In genomic region chr7:55974429-55974828, GRCm38 (mm10) we compare ENCODE assay signal across 14 mouse cellular contexts. TPM values are rescaled to one million over a fixed set of nuclear protein-coding genes. Genes with fewer than 3 reads are reported as not detected.
DNase-seq lines count a peak whose midpoint lies in the region; ATAC-seq and TF ChIP-seq lines count a peak whose summit lies in the region.
"Had no signal": no experiment of that assay in that cellular context is flagged by ENCODE, and none has a peak within 500 bp of the region (broad histone marks: within the 10 kb centered on the region; RNA-seq: fewer than 3 reads in every experiment).

No protein-coding gene starts in this region.

- no peak for TF ChIP-seq POLR2A in lung, adult 2 months (IDR thresholded peaks at IDR 0.05; ENCODE audit: borderline replicate concordance, extremely low read depth, low read depth, low read length)
- TF ChIP-seq POLR2A in small intestine, adult 2 months (IDR thresholded peaks at IDR 0.05; ENCODE audit: low read depth, low read length) = no peak

- no peak overlapping the region for H3K4me3 ChIP-seq in forebrain, postnatal 0 days (ENCODE audit: low read depth, low read length)
- H3K4me3 ChIP-seq in forebrain, embryonic 14.5 days (ENCODE audit: low read depth, low read length) = no peak overlapping the region
- H3K4me3 ChIP-seq in lung, embryonic 14.5 days (ENCODE audit: low read depth, low read length) = no peak overlapping the region
- no peak overlapping the region for H3K4me3 ChIP-seq in lung, adult 2 months (replicated peaks; ENCODE audit: extremely low read depth, low read depth, low read length)
- no peak overlapping the region for H3K4me3 ChIP-seq in small intestine, adult 2 months (ENCODE audit: low read depth, low read length)
- H3K4me3 ChIP-seq: liver, embryonic 13.5 days; myocyte had no signal

- 95% methylated on average over 2 of the region's 2 CpGs for WGBS in forebrain, postnatal 0 days
- WGBS in forebrain, embryonic 14.5 days = 97% methylated on average over 2 of the region's 2 CpGs
- 96% methylated on average over 2 of the region's 2 CpGs for WGBS in lung, embryonic 14.5 days
- 99% methylated on average over 2 of the region's 2 CpGs for WGBS in lung, adult 2 months
- 95% methylated on average over 2 of the region's 2 CpGs for WGBS in small intestine, adult 2 months

- no peak for DNase-seq in forebrain, postnatal 0 days
- DNase-seq in forebrain, embryonic 14.5 days (ENCODE audit: low spot score) = no peak
- DNase-seq in lung, embryonic 14.5 days = no peak
- DNase-seq in lung, adult 2 months = no peak
- peak; percentile 74 for DNase-seq in R1 (ENCODE audit: low read depth, low spot score)
- no peak for DNase-seq in embryo, embryonic 10.5 days (ENCODE audit: low spot score)
- DNase-seq: adrenal gland, postnatal 36 days; cerebellum, adult 11 months; gastrocnemius, postnatal 36 days; liver, embryonic 13.5 days; right cerebral cortex, postnatal 4 days had no signal

- no peak overlapping the region for H3K4me2 ChIP-seq in forebrain, postnatal 0 days (ENCODE audit: low read depth)
- H3K4me2 ChIP-seq in forebrain, embryonic 14.5 days (ENCODE audit: low read length) = no peak overlapping the region
- H3K4me2 ChIP-seq in lung, embryonic 14.5 days = no peak overlapping the region
- H3K4me2 ChIP-seq: liver, embryonic 13.5 days had no signal

- ATAC-seq in forebrain, postnatal 0 days = no peak
- no peak for ATAC-seq in forebrain, embryonic 14.5 days
- no peak for ATAC-seq in lung, embryonic 14.5 days (ENCODE audit: insufficient read depth)
- ATAC-seq in monocyte, adult 5-6 weeks (replicated peaks; ENCODE audit: insufficient number of reproducible peaks, low FRiP score, low TSS enrichment, poor library complexity, severe bottlenecking) = no peak

- H3K9ac ChIP-seq in forebrain, postnatal 0 days = no peak overlapping the region
- no peak overlapping the region for H3K9ac ChIP-seq in forebrain, embryonic 14.5 days (ENCODE audit: low read length)
- H3K9ac ChIP-seq in lung, embryonic 14.5 days = no peak overlapping the region
- H3K9ac ChIP-seq: liver, embryonic 13.5 days had no signal

- no peaks in the 10 kb centered on the region for H3K27me3 ChIP-seq in forebrain, postnatal 0 days (ENCODE audit: insufficient read depth, low read length)
- H3K27me3 ChIP-seq in forebrain, embryonic 14.5 days (replicated peaks; ENCODE audit: control insufficient read depth, insufficient read depth, low read length) = no peaks in the 10 kb centered on the region
- no peaks in the 10 kb centered on the region for H3K27me3 ChIP-seq in lung, embryonic 14.5 days (ENCODE audit: insufficient read depth, low read length)
- H3K27me3 ChIP-seq in small intestine, adult 2 months (ENCODE audit: control insufficient read depth, insufficient read depth, low read length) = no peaks in the 10 kb centered on the region
- H3K27me3 ChIP-seq: liver, embryonic 13.5 days had no signal

- H3K27ac ChIP-seq in forebrain, postnatal 0 days (ENCODE audit: low read depth, low read length) = no peak overlapping the region
- no peak overlapping the region for H3K27ac ChIP-seq in forebrain, embryonic 14.5 days (ENCODE audit: low read depth, low read length)
- H3K27ac ChIP-seq in lung, embryonic 14.5 days (ENCODE audit: low read depth) = no peak overlapping the region
- no peak overlapping the region for H3K27ac ChIP-seq in small intestine, adult 2 months (ENCODE audit: insufficient read depth, low read depth, low read length)
- H3K27ac ChIP-seq: liver, embryonic 13.5 days had no signal

- no peaks in the 10 kb centered on the region for H3K4me1 ChIP-seq in forebrain, postnatal 0 days (ENCODE audit: insufficient read depth)
- no peaks in the 10 kb centered on the region for H3K4me1 ChIP-seq in forebrain, embryonic 14.5 days (ENCODE audit: control insufficient read depth, insufficient read depth, low read length)
- no peaks in the 10 kb centered on the region for H3K4me1 ChIP-seq in lung, embryonic 14.5 days (ENCODE audit: insufficient read depth)
- H3K4me1 ChIP-seq in lung, adult 2 months (ENCODE audit: control insufficient read depth, insufficient read depth, low read length) = no peaks in the 10 kb centered on the region
- no peaks in the 10 kb centered on the region for H3K4me1 ChIP-seq in small intestine, adult 2 months (ENCODE audit: control insufficient read depth, insufficient read depth, insufficient read length, low read length)

- no peaks in the 10 kb centered on the region for H3K9me3 ChIP-seq in forebrain, postnatal 0 days (ENCODE audit: low read length)
- no peaks in the 10 kb centered on the region for H3K9me3 ChIP-seq in forebrain, embryonic 14.5 days (replicated peaks; ENCODE audit: control insufficient read depth, low read length)
- H3K9me3 ChIP-seq in lung, embryonic 14.5 days (ENCODE audit: low read depth, low read length) = no peaks in the 10 kb centered on the region

- TF ChIP-seq CTCF in forebrain, postnatal 0 days (IDR thresholded peaks at IDR 0.05; ENCODE audit: low read depth) = peak; percentile 29
- TF ChIP-seq CTCF in lung, embryonic 14.5 days (IDR thresholded peaks at IDR 0.05; ENCODE audit: low read depth) = 0 out of 2 replicates have a peak, but pooled peaks have one; percentile 9
- TF ChIP-seq CTCF in lung, adult 2 months (IDR thresholded peaks at IDR 0.05; ENCODE audit: insufficient read depth, low read length) = no peak
- peak; percentile 37; the same call in 1 of the 2 replicates for TF ChIP-seq CTCF in small intestine, adult 2 months (IDR thresholded peaks at IDR 0.05; ENCODE audit: extremely low read depth, insufficient read length, insufficient replicate concordance, low read depth, low read length)

- H3K36me3 ChIP-seq in forebrain, postnatal 0 days (ENCODE audit: insufficient read depth) = peaks cover 7% of the 10 kb centered on the region
- peaks cover 11% of the 10 kb centered on the region; the same call in 1 of the 2 replicates for H3K36me3 ChIP-seq in forebrain, embryonic 14.5 days (ENCODE audit: control insufficient read depth, insufficient read depth, low read length)
- H3K36me3 ChIP-seq in lung, embryonic 14.5 days (ENCODE audit: insufficient read depth) = peaks cover under 1% of the 10 kb centered on the region; the same call in 1 of the 2 replicates
- 0 out of 2 replicates have a peak, but pooled peaks cover 3% of the 10 kb centered on the region for H3K36me3 ChIP-seq in small intestine, adult 2 months (ENCODE audit: control insufficient read depth, insufficient read depth, low read length)

RNA-seq across cellular contexts. Expression of gene Nipa2, which starts 12.2 kb away (rescaled TPM):
- total RNA-seq in forebrain, postnatal 0 days (2014; rRNA removed) = 41.2 and 43.0 TPM in 2 replicates
- polyA plus RNA-seq in forebrain, postnatal 0 days (2015; fragmentation: Nextera tagmentation; extraction: Ambion mirVana) = 31.1 and 36.7 TPM in 2 replicates
- 48.0 and 50.8 TPM in 2 replicates for polyA plus RNA-seq in forebrain, embryonic 14.5 days (2014; fragmentation: Nextera tagmentation; extraction: Ambion mirVana)
- polyA plus RNA-seq in lung, embryonic 14.5 days (2014; fragmentation: Nextera tagmentation; extraction: Ambion mirVana) = 55.8 and 57.8 TPM in 2 replicates
- polyA plus RNA-seq in lung, adult 2 months (2012; rRNA removed) = 11.8 and 21.2 TPM in 2 replicates
- 28.3 and 44.3 TPM in 2 replicates for polyA plus RNA-seq in small intestine, adult 2 months (2012; rRNA removed)
- 45.5 to 55.8 TPM (median 54.9 TPM) in 3 replicates for total RNA-seq in monocyte, adult 5-6 weeks (2017)

RNA-seq across cellular contexts. Expression of gene Nipa1, which starts 45.3 kb away (rescaled TPM):
- total RNA-seq in forebrain, postnatal 0 days (2014; rRNA removed) = 48.1 and 51.2 TPM in 2 replicates
- polyA plus RNA-seq in forebrain, postnatal 0 days (2015; fragmentation: Nextera tagmentation; extraction: Ambion mirVana) = 27.2 and 33.6 TPM in 2 replicates
- polyA plus RNA-seq in forebrain, embryonic 14.5 days (2014; fragmentation: Nextera tagmentation; extraction: Ambion mirVana) = 14.4 and 17.5 TPM in 2 replicates
- 5.1 and 6.7 TPM in 2 replicates for polyA plus RNA-seq in lung, embryonic 14.5 days (2014; fragmentation: Nextera tagmentation; extraction: Ambion mirVana)
- 9.6 and 11.8 TPM in 2 replicates for polyA plus RNA-seq in lung, adult 2 months (2012; rRNA removed)
- 1.1 and 1.3 TPM in 2 replicates for polyA plus RNA-seq in small intestine, adult 2 months (2012; rRNA removed)
- 0.68 TPM in 1 of 3 replicates, not detected in the others for total RNA-seq in monocyte, adult 5-6 weeks (2017)
